Mouse (Mus musculus) small intestine, adult 2 months (tissue): ENCODE measurements around the gene Tead1.

ENCODE experiments used
- CTCF ChIP-seq: fragments of 200-500 bp; IDR thresholded peaks from 2 replicates; pipeline ENCODE4 v1.5.1; 2012; ENCODE audit warnings: low read depth, mild to moderate bottlenecking, control low read depth, inconsistent platforms, low read length, moderate library complexity, mixed read lengths; ENCODE audit not compliant: insufficient replicate concordance, insufficient read length; ENCODE audit errors: extremely low read depth
- POLR2A ChIP-seq: fragments of 200-500 bp; IDR thresholded peaks from 2 replicates; pipeline ENCODE4 v1.6.1; 2012; ENCODE audit warnings: low read depth, mild to moderate bottlenecking, control low read depth, inconsistent platforms, low read length, moderate library complexity

- TF ChIP-seq CTCF (no peak), POLR2A (no peak)
Observed at GRCm38 (mm10) chr7:112711977-112712376, 32.9 kb downstream of the Tead1 start.
